Mouse (Mus musculus) spleen, postnatal 10 days (tissue): ENCODE results near the gene Crym.

Experiments
- DNase-seq, 2 experiments: peaks; one replicate each; pipeline ENCODE4 v3.0.0; 2021 to 2022; ENCODE audit warnings: low spot score in 2 of 2

Gene Crym

GRCm38 (mm10) chr7:120201771-120202170, at the start of gene Crym:
TSS of gene Crym (minus strand) at chr7:120202111.
- DNase-seq = no peak

GRCm38 (mm10) chr7:120241092-120241491, 39.2 kb upstream of the Crym start:
- no peak for DNase-seq

- DNase-seq = no peak
Observed at GRCm38 (mm10) chr7:120228541-120228940, 26.6 kb upstream of the Crym start.

GRCm38 (mm10) chr7:120205989-120206388, 4.1 kb upstream of the Crym start:
- no peak for DNase-seq

GRCm38 (mm10) chr7:120203789-120204188, 1.9 kb upstream of the Crym start, which contains the start of gene Abca14:
TSS of gene Abca14 (plus strand) at chr7:120203961.
- peak in 1 of 2 experiments; percentile 40 for DNase-seq

GRCm38 (mm10) chr7:120201231-120201744, 623 bp downstream of the Crym start:
- DNase-seq = no peak

GRCm38 (mm10) chr7:120195207-120195606, 6.7 kb downstream of the Crym start:
- DNase-seq = no peak

- no peak for DNase-seq
Observed at GRCm38 (mm10) chr7:120192816-120193215, 9.1 kb downstream of the Crym start.

- no peak for DNase-seq
Observed at GRCm38 (mm10) chr7:120192207-120192606, 9.7 kb downstream of the Crym start.

- no peak for DNase-seq
Observed at GRCm38 (mm10) chr7:120190150-120190665, 11.7 kb downstream of the Crym start.

GRCm38 (mm10) chr7:120189369-120190149, 12.4 kb downstream of the Crym start:
- DNase-seq = no peak

- DNase-seq = no peak
Observed at GRCm38 (mm10) chr7:120188946-120189345, 13.0 kb downstream of the Crym start.

GRCm38 (mm10) chr7:120182891-120183290, 19.0 kb downstream of the Crym start:
- no peak for DNase-seq

- no peak for DNase-seq
Observed at GRCm38 (mm10) chr7:120181401-120182230, 20.3 kb downstream of the Crym start.

GRCm38 (mm10) chr7:120180547-120180946, 21.4 kb downstream of the Crym start:
- no peak for DNase-seq

- no peak for DNase-seq
Observed at GRCm38 (mm10) chr7:120178935-120179334, 23.0 kb downstream of the Crym start.

- DNase-seq = no peak
Observed at GRCm38 (mm10) chr7:120177611-120178010, 24.3 kb downstream of the Crym start.

GRCm38 (mm10) chr7:120174723-120175504, 27.0 kb downstream of the Crym start:
- DNase-seq = no peak

- DNase-seq = no peak
Observed at GRCm38 (mm10) chr7:120173603-120174244, 28.2 kb downstream of the Crym start, which contains the start of gene Anks4b. TSS of gene Anks4b (plus strand) at chr7:120173858.

- DNase-seq = no peak
Observed at GRCm38 (mm10) chr7:120172188-120172700, 29.7 kb downstream of the Crym start.
